Mouse (Mus musculus): ENCODE measurements around the gene Celf1.
"Not testable (repeated sequence)": the region's sequence is repeated elsewhere in the genome, so short reads cannot be mapped to it uniquely, and the experiment has no call there.

Celf1 gene

GRCm38 (mm10) chr2:91019911-91020310 is 79.7 kb downstream of the Celf1 start:
- intact Hi-C loops (cut with DNase I), result no loop called here

GRCm38 (mm10) chr2:91022266-91022665 is 82.1 kb downstream of the Celf1 start:
- intact Hi-C loops (cut with DNase I), result not testable (repeated sequence)

DNA sequence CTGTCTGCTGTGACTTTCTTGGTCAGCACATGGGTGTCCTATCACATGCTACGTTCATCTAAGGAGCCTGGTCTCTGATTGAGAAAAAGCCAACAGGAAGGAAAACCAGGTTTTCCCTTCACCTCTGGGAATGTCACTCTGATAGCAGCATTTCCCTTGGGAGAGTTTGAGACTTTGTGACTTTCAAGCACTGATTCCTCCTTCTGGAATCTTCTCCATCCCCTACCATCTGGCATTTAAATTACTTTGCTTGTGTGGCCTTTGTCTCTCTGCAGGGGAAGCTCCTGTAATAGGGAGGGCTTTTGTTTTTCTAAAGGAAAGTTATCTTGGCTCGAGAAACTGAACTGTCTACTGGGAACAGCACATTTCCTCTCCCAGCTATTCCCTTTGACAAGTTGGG is 82.9 kb downstream of the Celf1 start:
- intact Hi-C loops (cut with DNase I), result no loop called here

GRCm38 (mm10) chr2:91023956-91024355 is 83.8 kb downstream of the Celf1 start:
- intact Hi-C loops (cut with DNase I), result no loop called here

- intact Hi-C loops (cut with DNase I), result no loop called here
Measured at GRCm38 (mm10) chr2:91025081-91025516, 84.9 kb downstream of the Celf1 start.

GRCm38 (mm10) chr2:91026491-91026890 is 86.3 kb downstream of the Celf1 start:
- intact Hi-C loops (cut with DNase I), result no loop called here

- intact Hi-C loops (cut with DNase I), result no loop called here
Measured at GRCm38 (mm10) chr2:91027391-91028214, 87.4 kb downstream of the Celf1 start.

GRCm38 (mm10) chr2:91031216-91031615 is 91.0 kb downstream of the Celf1 start:
- intact Hi-C loops (cut with DNase I), result no loop called here

GRCm38 (mm10) chr2:91033000-91033399 is 92.8 kb downstream of the Celf1 start:
- intact Hi-C loops (cut with DNase I), result no loop called here

DNA sequence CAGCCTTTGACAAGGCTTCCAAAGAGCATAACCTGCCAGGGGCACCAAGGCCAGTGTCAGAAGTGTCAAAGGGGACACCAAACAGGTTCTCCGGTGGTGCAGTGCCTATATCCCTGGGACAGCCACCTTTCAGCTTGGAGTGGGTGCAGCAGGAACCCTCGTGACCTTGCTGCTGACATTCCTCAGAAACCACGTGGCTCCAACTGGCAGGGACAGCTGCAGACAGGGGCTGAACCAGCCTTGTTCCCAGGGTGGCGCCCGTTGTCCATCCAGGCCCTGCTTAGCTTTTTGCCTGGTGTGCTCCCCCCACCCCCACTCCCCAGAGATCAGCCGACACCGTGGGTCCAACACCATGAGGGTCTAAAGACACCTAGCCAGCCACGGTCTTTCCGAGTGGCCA is 95.2 kb downstream of the Celf1 start, which contains the start of gene Rapsn:
Rapsn (plus strand) TSS at position 236 of the 400 bp plus-strand sequence.
- intact Hi-C loops (cut with DNase I), result no loop called here

DNA sequence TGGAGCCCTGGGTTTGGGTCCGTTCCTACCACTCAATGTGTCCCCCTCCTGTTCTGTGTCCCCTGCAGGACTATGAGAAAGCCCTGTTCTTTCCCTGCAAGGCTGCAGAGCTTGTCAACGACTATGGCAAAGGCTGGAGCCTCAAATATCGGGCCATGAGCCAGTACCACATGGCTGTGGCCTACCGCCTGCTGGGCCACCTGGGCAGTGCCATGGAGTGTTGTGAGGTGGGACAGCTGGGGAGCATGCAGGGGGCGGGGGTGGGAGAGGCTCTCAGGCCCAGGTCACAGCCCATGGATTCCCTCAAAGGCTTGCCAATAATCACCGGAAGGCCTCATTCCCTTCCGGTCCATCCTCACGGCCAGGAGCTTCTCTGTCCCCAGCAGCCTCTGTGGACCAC is 101.6 kb downstream of the Celf1 start:
- intact Hi-C loops (cut with DNase I), result no loop called here

DNA sequence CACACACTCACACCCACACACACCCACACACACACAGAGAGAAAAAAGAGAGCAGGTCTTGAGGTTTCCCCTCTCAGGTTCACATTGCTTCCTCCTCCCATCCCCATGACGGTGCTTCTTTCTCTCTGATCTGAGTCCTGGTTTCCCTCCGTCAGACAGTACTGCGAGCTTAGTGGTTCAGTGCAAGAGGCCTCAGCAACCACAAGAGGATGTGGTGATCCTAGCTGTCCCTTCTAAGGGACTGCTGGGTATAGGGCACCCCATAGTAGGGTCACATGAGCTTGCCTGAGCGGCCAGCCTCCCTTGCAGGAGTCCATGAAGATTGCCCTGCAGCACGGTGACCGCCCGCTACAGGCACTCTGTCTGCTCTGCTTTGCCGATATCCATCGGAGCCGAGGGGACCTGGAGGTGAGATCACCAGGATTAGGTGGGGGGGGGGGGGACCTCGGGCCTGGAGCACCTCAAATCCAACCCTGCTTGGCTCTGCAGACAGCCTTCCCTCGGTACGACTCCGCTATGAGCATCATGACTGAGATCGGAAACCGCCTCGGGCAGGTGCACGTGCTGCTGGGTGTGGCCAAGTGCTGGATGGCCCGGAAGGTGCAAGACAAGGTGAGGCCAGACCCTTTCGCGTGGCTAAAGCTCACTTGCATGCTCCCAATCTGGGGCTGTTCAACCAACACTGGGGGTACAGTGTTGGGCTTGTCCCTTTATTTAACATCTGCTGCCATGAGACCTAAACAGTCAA is 102.6 kb downstream of the Celf1 start:
- intact Hi-C loops (cut with DNase I), result no loop called here

- intact Hi-C loops (cut with DNase I), result no loop called here
Measured at GRCm38 (mm10) chr2:91044727-91045126, 104.5 kb downstream of the Celf1 start.

DNA sequence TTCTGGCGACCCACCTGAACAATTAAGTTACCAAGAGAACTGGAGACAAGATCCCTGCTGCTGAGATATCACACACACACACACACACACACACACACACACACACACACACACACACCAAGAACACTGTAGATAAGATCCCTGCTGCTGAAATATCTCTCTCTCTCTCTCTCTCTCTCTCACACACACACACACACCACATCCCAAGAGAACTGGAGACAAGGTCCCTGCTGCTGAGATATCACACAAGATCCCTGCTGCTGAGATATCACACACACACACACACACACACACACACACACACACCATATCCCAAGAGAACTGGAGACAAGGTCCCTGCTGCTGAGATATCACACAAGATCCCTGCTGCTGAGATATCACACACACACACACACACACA is 105.6 kb downstream of the Celf1 start:
- intact Hi-C loops (cut with DNase I), result not testable (repeated sequence)

- intact Hi-C loops (cut with DNase I), result no loop called here
Measured at GRCm38 (mm10) chr2:91047359-91047758, 107.2 kb downstream of the Celf1 start.

DNA sequence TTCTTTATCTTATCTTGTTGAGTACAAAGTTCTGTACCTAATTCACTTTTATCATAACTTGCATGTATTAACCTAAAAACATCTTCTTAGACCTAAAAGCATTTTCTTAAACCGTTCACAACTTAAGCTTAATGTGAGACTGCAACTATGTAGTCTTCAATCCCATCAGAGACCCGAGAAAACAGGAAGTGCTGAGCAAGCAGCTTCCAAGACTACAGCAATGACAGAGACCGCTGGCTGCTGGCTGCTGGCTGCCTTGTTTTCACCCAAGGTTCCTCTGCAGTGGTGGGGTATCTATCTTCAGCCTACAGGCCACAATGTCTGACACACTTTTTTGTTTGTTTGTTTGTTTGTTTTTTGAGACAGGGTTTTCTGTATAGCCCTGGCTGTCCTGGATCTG is 111.7 kb downstream of the Celf1 start:
- intact Hi-C loops (cut with DNase I), result no loop called here

- intact Hi-C loops (cut with DNase I), result no loop called here
Measured at GRCm38 (mm10) chr2:91052752-91053151, 112.6 kb downstream of the Celf1 start.

- intact Hi-C loops (cut with DNase I), result no loop called here
Measured at GRCm38 (mm10) chr2:91053181-91053933, 113.2 kb downstream of the Celf1 start.

DNA sequence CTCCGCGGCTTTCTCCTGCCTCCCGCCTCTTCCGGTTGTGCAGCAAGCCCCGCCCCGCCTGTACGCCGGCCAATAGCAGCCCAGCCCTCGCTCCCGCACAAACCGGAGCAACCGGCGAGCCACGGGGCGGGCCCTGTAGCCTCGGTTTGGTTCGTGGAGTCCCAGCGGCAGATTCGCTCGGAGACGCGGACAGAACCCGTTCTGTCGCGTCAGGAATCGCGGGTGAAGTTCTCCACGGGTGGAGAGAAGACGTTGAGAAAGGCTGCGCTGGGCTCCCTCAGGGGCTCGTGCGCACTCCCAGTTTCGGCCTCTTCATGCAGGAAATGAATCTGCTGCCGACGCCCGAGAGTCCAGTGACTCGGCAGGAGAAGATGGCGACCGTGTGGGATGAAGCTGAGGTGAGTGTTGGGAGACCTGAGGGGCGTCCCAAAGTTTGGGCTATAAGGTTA is 113.8 kb downstream of the Celf1 start, which contains the start of gene Psmc3:
Psmc3 (plus strand) TSS at position 76 of the 449 bp plus-strand sequence.
- intact Hi-C loops (cut with DNase I), result no loop called here

GRCm38 (mm10) chr2:91058435-91058834 is 118.3 kb downstream of the Celf1 start:
- intact Hi-C loops (cut with DNase I), result no loop called here

- intact Hi-C loops (cut with DNase I), result no loop called here
Measured at GRCm38 (mm10) chr2:91059376-91059775, 119.2 kb downstream of the Celf1 start.

All from adrenal gland (tissue).